Mouse (Mus musculus): ENCODE measurements around the gene Plcl2.
"Not testable (repeated sequence)": the region's sequence is repeated elsewhere in the genome, so short reads cannot be mapped to it uniquely, and the experiment has no call there.

Plcl2 gene

DNA sequence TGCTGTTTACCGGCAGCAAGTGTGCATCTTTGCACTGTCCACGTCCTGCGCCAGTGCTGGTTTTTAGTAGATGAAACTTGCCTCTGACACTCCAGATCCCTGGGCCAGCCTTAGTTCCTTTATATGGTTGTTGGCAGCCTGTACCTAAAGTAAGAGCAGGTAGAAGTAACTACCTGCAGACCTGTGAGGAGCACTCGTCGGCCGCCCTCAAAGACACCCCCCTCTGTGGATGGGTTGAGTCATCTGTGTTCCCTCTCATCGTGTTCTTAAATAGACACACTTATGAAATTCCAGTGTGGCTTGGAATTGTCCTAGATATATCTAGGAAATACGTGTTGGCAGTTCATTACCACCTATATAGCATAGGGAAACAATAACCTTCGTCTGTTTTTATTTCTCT is 158.4 kb downstream of the Plcl2 start:
- no peak for DNase-seq (ENCODE audit: low read depth in 2 of 2, low spot score in 2 of 2)

DNA sequence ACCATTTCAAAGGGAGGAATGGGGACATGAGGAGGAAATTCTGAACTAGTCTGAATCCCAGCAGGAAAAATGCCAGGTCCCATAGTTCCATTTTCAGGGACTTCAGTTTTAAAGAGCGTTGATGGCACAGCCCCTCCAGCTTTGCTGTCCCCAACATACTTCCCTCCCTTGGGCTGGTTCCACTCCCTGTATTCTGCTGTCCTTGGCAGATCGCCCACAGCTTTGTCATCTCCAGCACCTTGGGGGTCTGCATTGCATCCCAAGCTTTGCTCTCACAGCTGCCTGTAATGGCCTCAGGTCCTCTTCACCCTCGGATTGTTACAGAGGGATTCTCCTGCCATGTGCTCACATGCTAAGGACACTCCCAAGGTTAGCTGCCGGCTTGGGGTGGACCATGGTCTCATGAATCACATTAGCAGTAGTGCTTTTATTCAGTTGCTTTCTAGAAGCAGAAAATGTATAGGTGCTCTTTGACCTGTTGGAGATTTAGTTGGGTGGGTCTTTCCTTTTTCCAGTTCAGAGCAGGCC is 159.5 kb downstream of the Plcl2 start:
- DNase-seq (ENCODE audit: low read depth in 2 of 2, low spot score in 2 of 2) = no peak

DNA sequence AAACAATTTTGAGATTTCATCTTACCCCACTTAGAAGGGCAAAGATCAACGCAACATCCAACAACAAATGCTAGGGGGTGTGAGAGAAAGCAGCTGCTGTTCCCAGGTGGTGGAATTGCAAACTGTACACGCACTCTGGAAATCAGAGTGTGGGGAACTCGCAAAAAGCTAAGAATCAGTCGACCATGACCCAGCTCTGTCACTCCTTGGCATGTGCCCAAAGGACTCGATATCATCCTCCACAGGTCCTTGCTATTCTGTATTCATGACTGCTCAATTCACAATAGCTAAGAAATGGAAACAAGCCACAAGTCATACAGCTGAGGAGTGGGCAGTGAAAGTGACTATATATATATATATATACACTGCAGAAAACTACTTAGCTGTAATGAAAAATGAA is 162.2 kb downstream of the Plcl2 start:
- DNase-seq (ENCODE audit: low read depth in 2 of 2, low spot score in 2 of 2) = no peak

DNA sequence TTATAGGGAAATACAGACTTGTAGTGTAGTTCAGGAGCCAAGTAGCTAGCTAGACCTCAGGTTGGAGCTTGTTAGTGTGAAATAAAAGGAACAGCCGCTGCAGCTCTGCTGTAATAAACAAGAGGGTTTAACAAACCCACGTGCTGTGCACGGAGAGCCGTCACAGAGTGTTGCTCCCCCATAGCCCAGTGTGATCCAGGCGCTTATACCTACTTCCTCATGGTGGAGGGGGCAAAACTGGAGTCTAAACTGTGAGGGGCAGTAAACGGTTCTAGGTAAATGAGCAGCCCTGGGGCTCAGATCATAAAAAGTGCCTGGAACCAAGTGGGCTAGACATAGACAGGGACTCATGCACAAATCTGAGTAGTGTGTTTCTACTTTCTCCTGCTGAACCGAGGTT is 165.4 kb downstream of the Plcl2 start:
- no peak for DNase-seq (ENCODE audit: low read depth in 2 of 2, low spot score in 2 of 2)

DNA sequence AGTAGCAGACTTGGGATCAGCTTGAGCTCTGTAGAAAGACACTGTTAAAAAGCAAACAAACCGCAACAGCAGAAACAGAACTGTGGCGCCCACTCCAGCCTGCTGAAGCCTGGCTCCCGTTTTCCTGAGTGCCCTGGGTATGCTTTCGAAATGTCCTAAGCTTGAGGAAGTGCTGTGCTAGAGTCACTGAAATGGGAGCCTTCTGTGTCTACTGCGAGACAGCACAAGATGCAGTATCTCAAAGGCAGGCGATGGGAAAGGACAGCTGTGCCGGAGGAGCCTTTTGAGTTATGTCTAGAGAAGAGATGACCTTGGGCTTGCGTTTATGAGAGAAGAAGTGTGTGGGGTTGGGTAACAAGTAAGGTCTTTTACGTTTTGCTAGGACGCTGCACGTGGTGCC is 166.0 kb downstream of the Plcl2 start:
- no peak for DNase-seq (ENCODE audit: low read depth in 2 of 2, low spot score in 2 of 2)

GRCm38 (mm10) chr17:50677334-50677733 is 168.1 kb downstream of the Plcl2 start:
- no peak for DNase-seq (ENCODE audit: low read depth in 2 of 2, low spot score in 2 of 2)

GRCm38 (mm10) chr17:50677978-50678712 is 168.9 kb downstream of the Plcl2 start:
- peak in 1 of 2 experiments; percentile 9 for DNase-seq (ENCODE audit: low read depth in 2 of 2, low spot score in 2 of 2)

- DNase-seq (ENCODE audit: low read depth in 2 of 2, low spot score in 2 of 2) = no peak
These were observed 169.5 kb downstream of the Plcl2 start for GRCm38 (mm10) chr17:50678748-50679147.

DNA sequence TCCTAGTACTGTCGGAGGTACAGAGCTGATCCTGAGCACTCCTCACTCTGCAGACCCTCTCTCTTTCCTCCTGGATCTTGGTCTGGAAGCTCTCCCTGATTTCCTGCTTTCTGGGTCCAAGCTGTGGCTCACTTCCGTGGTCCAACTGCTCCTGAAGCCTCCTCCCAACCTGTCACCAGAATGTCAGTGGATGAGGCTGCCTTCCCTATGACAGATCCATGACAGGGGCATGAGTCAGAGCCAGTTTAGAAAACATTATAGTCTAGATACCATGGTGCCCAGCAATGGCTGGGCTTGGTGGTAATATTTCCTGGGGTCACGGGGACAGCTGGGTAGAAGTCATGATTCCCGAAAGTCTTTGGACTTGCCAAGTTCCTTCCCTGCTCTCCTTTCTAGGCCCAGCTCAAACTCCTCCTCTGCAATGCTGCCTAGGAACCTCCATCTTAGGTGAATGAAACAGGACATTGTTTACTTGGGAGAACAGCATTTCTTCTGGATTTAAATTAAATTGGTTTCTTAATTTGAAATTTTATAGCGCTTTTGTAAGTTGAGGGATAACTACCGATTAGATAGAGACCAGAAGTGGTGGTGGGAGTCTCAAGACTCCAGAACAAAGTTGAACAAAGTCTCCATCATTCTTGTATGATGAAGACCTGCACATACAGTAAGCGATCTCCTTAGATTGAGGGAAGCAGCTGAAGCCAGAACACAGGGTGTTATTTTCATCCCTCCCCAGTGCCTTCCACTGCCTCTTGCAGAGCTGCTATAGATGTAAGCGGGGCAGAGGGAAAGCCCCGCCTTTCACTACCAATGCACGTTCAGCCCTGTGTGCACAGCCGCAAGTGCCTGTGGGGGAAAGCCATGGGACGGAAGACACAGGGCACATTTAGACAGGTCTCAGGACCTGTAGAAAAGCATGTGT is 170.7 kb downstream of the Plcl2 start:
- no peak for DNase-seq (ENCODE audit: low read depth in 2 of 2, low spot score in 2 of 2)

DNA sequence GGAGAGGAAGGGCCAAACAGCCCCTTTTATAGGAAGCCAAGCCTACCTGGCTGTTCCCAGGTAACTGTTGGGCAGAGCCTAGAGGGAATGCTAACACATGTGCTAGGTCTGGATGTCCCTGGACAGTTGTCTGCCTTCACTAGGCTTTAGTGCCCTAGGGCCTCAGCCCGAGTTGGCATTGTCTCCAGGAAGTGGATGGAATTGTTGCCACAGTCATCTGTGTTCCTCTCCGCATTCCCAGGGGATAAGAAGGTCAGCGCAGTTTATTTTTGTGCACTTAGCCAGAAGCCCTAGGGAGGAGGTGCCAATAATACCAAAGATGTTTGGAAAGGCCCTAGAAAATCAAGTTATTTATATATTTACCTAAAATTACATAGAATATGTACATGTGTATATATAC is 173.5 kb downstream of the Plcl2 start:
- no peak for DNase-seq (ENCODE audit: low read depth in 2 of 2, low spot score in 2 of 2)

GRCm38 (mm10) chr17:50684960-50685645 is 175.9 kb downstream of the Plcl2 start:
- no peak for DNase-seq (ENCODE audit: low read depth in 2 of 2, low spot score in 2 of 2)

GRCm38 (mm10) chr17:50687670-50688069 is 178.5 kb downstream of the Plcl2 start:
- DNase-seq (ENCODE audit: low read depth in 2 of 2, low spot score in 2 of 2) = no peak

- DNase-seq (ENCODE audit: low read depth in 2 of 2, low spot score in 2 of 2) = no peak
These were observed 178.9 kb downstream of the Plcl2 start for GRCm38 (mm10) chr17:50688135-50688534.

GRCm38 (mm10) chr17:50698410-50698809 is 189.2 kb downstream of the Plcl2 start:
- not testable (repeated sequence) for DNase-seq (ENCODE audit: low read depth in 2 of 2, low spot score in 2 of 2)

DNA sequence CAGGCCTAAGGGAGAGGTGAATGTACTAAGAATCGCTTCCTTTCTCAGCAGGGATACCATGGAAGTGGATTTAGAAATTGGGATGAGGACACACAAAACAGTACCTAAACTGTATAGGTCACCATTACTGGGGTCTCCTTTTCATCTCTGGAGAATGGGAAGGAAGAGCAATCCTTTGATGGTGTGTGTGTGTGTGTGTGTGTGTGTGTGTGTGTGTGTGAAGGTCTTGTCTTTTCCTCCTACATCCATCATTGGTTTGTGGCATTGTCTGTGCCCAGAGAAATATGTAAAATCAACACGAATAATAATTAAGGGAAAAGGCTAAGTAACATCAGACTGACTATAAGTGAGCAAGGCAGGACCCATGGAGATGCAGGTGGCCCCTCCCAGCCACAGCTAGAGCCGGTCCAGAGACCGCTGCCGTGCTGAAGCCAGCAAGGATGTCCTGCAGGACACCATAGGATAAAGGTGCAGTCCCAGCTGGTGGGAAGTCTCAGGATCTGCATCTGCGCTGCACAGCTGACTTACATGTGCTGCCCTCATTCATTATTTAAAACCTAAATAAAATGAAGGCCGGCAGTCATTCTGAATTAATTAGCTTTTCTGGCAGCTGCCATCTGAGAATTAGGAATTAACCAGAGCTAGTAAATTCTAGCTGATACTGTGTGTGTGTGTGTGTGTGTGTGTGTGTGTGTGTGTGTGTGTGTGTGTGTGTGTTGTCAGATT is 201.5 kb downstream of the Plcl2 start:
- no peak for DNase-seq (ENCODE audit: low read depth in 2 of 2, low spot score in 2 of 2)

DNA sequence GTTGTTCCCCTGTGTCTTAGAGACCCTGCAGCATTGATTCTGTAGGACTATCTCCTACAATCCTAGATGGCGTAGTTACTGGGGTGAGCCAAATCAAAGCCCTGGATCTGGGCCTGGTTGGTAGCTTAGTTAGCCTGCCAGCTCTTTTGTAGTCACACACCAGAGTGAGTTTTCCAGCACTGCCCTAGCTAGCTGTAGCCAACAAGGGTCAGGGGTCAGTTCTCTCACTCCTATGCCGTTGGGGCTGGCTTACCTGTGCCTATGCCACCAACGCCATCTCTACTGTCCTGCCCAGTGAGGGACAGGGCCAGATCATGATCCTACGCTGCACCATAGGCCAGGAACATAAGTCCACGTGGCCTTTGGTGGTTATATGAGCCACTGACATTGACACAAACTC is 208.4 kb downstream of the Plcl2 start:
- no peak for DNase-seq (ENCODE audit: low read depth in 2 of 2, low spot score in 2 of 2)

GRCm38 (mm10) chr17:50724376-50724775 is 215.2 kb downstream of the Plcl2 start:
- no peak for DNase-seq (ENCODE audit: low read depth in 2 of 2, low spot score in 2 of 2)

DNA sequence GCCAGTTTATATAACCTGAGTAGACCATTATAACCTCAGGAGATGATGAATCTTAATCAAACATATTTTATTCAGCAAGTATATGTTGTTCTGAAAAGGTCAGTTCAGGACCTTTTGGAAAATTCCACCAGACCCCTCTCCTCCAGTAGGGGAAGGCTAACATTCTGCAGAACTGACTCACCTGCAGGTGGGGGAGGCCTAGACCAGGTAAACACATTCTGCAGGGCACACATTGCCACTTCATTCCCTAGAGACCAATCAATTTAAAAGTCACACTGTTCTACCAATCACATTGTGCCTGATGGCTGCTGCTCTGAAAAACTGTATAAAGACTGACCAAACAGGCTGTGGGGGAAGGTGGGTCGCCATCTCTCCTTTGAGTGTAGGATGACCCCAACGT is 217.1 kb downstream of the Plcl2 start:
- no peak for DNase-seq (ENCODE audit: low read depth in 2 of 2, low spot score in 2 of 2)

GRCm38 (mm10) chr17:50729031-50729430 is 219.8 kb downstream of the Plcl2 start:
- DNase-seq (ENCODE audit: low read depth in 2 of 2, low spot score in 2 of 2) = no peak

DNA sequence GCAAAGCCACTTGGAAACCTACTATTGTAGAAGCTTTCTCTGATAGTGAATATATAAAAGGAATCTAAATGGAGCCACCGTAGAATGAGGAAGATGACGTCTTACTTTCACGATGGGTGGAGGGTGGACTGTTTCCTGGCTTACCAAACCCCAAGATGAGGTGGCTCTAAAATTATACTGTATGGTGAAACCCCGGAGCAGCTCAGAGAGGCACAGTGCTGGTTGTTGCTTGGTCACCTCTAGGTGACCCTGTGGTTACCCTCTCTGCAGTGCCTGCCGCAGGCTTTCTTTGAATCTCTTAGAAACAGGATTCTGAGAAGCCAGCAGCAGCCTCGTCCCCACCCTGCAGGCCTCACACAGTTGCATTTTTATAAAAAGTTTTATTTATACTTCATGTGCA is 220.4 kb downstream of the Plcl2 start:
- DNase-seq (ENCODE audit: low read depth in 2 of 2, low spot score in 2 of 2) = peak; percentile 45 to 54

DNA sequence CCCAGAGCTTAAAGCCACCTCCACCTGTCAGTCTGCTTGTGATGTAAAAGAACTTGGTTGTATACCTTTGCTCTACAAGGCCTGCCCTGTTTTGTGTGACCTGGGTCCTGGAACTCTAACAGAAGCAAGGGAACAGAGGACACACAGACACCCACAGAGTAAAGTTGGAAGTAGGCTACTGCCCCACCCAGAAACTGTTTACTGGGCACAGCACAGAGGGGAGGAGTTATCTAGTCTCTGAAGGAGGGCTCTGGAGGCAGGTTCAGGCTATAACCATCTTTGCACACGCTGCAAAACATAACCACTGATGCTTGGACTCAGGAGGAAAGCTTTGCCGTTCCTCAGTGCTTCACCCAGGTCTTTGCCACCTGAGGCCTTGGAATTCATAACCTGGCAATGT is 221.7 kb downstream of the Plcl2 start:
- no peak for DNase-seq (ENCODE audit: low read depth in 2 of 2, low spot score in 2 of 2)
